Mouse (Mus musculus): ENCODE results near the gene Stx19.

Stx19 gene

GRCm38 (mm10) chr16:62814491-62814890, at the start of gene Stx19:
Stx19 (plus strand) TSS chr16:62814676.
- DNase-seq (ENCODE audit: low spot score): no peak

GRCm38 (mm10) chr16:62773462-62773861, 41.0 kb upstream of the Stx19 start:
- DNase-seq (ENCODE audit: low spot score): no peak

- no peak for DNase-seq (ENCODE audit: low spot score)
Observed at GRCm38 (mm10) chr16:62776034-62776433, 38.4 kb upstream of the Stx19 start.

GRCm38 (mm10) chr16:62778282-62778681, 36.2 kb upstream of the Stx19 start:
- no peak for DNase-seq (ENCODE audit: low spot score)

- DNase-seq (ENCODE audit: low spot score): no peak
Observed at GRCm38 (mm10) chr16:62782229-62782628, 32.2 kb upstream of the Stx19 start.

- peak; percentile 95 for DNase-seq (ENCODE audit: low spot score)
Observed at GRCm38 (mm10) chr16:62786621-62787331, 27.7 kb upstream of the Stx19 start, which contains the start of gene Nsun3. Nsun3 (minus strand) TSS chr16:62786818.

- no peak for DNase-seq (ENCODE audit: low spot score)
Observed at GRCm38 (mm10) chr16:62796608-62797007, 17.9 kb upstream of the Stx19 start.

GRCm38 (mm10) chr16:62798808-62799207, 15.7 kb upstream of the Stx19 start:
- DNase-seq (ENCODE audit: low spot score): no peak

- DNase-seq (ENCODE audit: low spot score): no peak
Observed at GRCm38 (mm10) chr16:62799426-62799825, 15.1 kb upstream of the Stx19 start.

GRCm38 (mm10) chr16:62799839-62800238, 14.6 kb upstream of the Stx19 start:
- DNase-seq (ENCODE audit: low spot score): no peak

- DNase-seq (ENCODE audit: low spot score): no peak
Observed at GRCm38 (mm10) chr16:62804621-62805020, 9.9 kb upstream of the Stx19 start.

GRCm38 (mm10) chr16:62807249-62807979, 7.1 kb upstream of the Stx19 start:
- DNase-seq (ENCODE audit: low spot score): no peak

GRCm38 (mm10) chr16:62810855-62811254, 3.6 kb upstream of the Stx19 start:
- DNase-seq (ENCODE audit: low spot score): no peak

- DNase-seq (ENCODE audit: low spot score): no peak
Observed at GRCm38 (mm10) chr16:62813790-62814189, 686 bp upstream of the Stx19 start.

- DNase-seq (ENCODE audit: low spot score): no peak
Observed at GRCm38 (mm10) chr16:62822472-62822871, 8.0 kb downstream of the Stx19 start.

- DNase-seq (ENCODE audit: low spot score): no peak
Observed at GRCm38 (mm10) chr16:62826156-62827001, 11.9 kb downstream of the Stx19 start.

GRCm38 (mm10) chr16:62832027-62832426, 17.6 kb downstream of the Stx19 start:
- DNase-seq (ENCODE audit: low spot score): no peak

- DNase-seq (ENCODE audit: low spot score): peak; percentile 9
Observed at GRCm38 (mm10) chr16:62832481-62832880, 18.0 kb downstream of the Stx19 start.

- DNase-seq (ENCODE audit: low spot score): no peak
Observed at GRCm38 (mm10) chr16:62834016-62834735, 19.7 kb downstream of the Stx19 start.

- no peak for DNase-seq (ENCODE audit: low spot score)
Observed at GRCm38 (mm10) chr16:62845341-62845740, 30.9 kb downstream of the Stx19 start.

- peak; percentile 93 for DNase-seq (ENCODE audit: low spot score)
Observed at GRCm38 (mm10) chr16:62846498-62847312, 32.2 kb downstream of the Stx19 start, which contains the start of gene Arl13b. Arl13b (minus strand) TSS chr16:62847040.

Measured in yolk sac, embryonic 10.5 days (tissue).